9 mouse cellular contexts compared by ENCODE assay signal in the genomic region with DNA sequence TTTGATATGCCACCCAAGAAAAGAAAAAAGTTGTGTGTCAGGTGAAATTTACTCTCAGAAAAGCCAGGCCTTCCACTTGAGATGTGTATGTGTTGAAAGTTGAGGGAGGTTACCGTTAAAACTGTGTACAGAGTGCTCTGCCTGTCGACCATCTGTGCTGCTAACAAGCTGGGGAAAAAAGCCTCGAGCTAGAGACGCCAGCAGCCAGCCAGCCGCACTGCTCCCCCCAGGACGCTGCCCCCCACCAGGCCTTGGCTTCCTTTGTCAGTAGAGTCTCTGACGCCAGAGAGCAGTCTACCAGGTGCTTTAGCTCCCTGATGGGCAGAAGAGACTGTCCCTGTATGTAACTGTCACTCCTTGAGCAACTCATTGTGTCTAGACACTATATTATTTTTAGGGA. TPM values are rescaled to one million over a fixed set of nuclear protein-coding genes. Genes with fewer than 3 reads are reported as not detected.
A peak's percentile ranks its signal among the peaks of the same experiment; 100 is the strongest.
DNase-seq lines count a peak whose midpoint lies in the region; ATAC-seq lines count a peak whose summit lies in the region.
"Had no signal": no experiment of that assay in that cellular context is flagged by ENCODE, and none has a peak within 500 bp of the region (broad histone marks: within the 10 kb centered on the region; RNA-seq: fewer than 3 reads in every experiment).

No protein-coding gene starts in this region.

- H3K4me2 ChIP-seq in hindbrain, embryonic 12.5 days (replicated peaks) = no peak overlapping the region
- H3K4me2 ChIP-seq: embryonic facial prominence, embryonic 15.5 days; liver, embryonic 13.5 days had no signal

- H3K36me3 ChIP-seq in hindbrain, embryonic 12.5 days = peaks cover 39% of the 10 kb centered on the region

- no peaks in the 10 kb centered on the region for H3K9me3 ChIP-seq in hindbrain, embryonic 12.5 days (replicated peaks)
- H3K9me3 ChIP-seq: embryonic facial prominence, embryonic 15.5 days; liver, embryonic 13.5 days had no signal

- H3K4me1 ChIP-seq in hindbrain, embryonic 12.5 days = peaks cover 24% of the 10 kb centered on the region

- DNase-seq in cerebellum, adult 9-10 months = peak; percentile 62
- DNase-seq in right cerebral cortex, adult 2 months (ENCODE audit: low spot score in 2 of 2) = peak; percentile 40 to 48
- no peak for DNase-seq in ovary, postnatal 14 days (ENCODE audit: low spot score)
- no peak for DNase-seq in gastrocnemius, adult 8-10 months (ENCODE audit: low spot score in 2 of 2)
- DNase-seq: liver, embryonic 13.5 days had no signal

- H3K27ac ChIP-seq in hindbrain, embryonic 12.5 days = no peak overlapping the region
- H3K27ac ChIP-seq: embryonic facial prominence, embryonic 15.5 days; liver, embryonic 13.5 days had no signal

- 0 out of 2 replicates have a peak, but pooled peaks have one; percentile 49 for ATAC-seq in cerebellum, adult (ENCODE audit: insufficient number of reproducible peaks, low FRiP score, low TSS enrichment)
- ATAC-seq in hindbrain, embryonic 12.5 days (ENCODE audit: low FRiP score) = no peak
- no peak for ATAC-seq in CD4-positive, CD25-positive, alpha-beta regulatory T cell, adult 4 months

- no peak overlapping the region for H3K4me3 ChIP-seq in hindbrain, embryonic 12.5 days
- H3K4me3 ChIP-seq: embryonic facial prominence, embryonic 15.5 days; liver, embryonic 13.5 days had no signal

- WGBS in hindbrain, embryonic 12.5 days = 8% methylated on average over 7 of the region's 7 CpGs

- no peaks in the 10 kb centered on the region for H3K27me3 ChIP-seq in hindbrain, embryonic 12.5 days
- H3K27me3 ChIP-seq: embryonic facial prominence, embryonic 15.5 days; liver, embryonic 13.5 days had no signal

- H3K9ac ChIP-seq in hindbrain, embryonic 12.5 days = 0 out of 2 replicates have a peak overlapping the region, but pooled peaks have one; percentile 10
- H3K9ac ChIP-seq: embryonic facial prominence, embryonic 15.5 days; liver, embryonic 13.5 days had no signal

RNA-seq across cellular contexts. Expression of a gene that starts 48.9 kb away (rescaled TPM):
- 29.2 and 31.1 TPM in 2 replicates for polyA plus RNA-seq in hindbrain, embryonic 12.5 days (2016; fragmentation: Nextera tagmentation; extraction: Ambion mirVana)
- polyA plus RNA-seq in CD4-positive, CD25-positive, alpha-beta regulatory T cell, adult 4 months (2017; shearing (Covaris generic)) = 1 to 10 TPM; 9.4 to 9.7 TPM
- total RNA-seq in gastrocnemius, adult 8-10 months (2022) = 10 to 100 TPM; 41.1 to 51.1 (median 44.1) TPM

RNA-seq across cellular contexts. Expression of a gene that starts 56.0 kb away (rescaled TPM):
- polyA plus RNA-seq in hindbrain, embryonic 12.5 days (2016; fragmentation: Nextera tagmentation; extraction: Ambion mirVana) = 11.8 and 11.9 TPM in 2 replicates
- 1 to 10 TPM; 7.3 to 10.0 TPM for polyA plus RNA-seq in CD4-positive, CD25-positive, alpha-beta regulatory T cell, adult 4 months (2017; shearing (Covaris generic))
- total RNA-seq in gastrocnemius, adult 8-10 months (2022) = 1 to 10 TPM; 5.5 to 7.6 (median 6.5) TPM

Comparison
In these comparisons a context has a peak if more than half of its experiments do, and no peak if none do; other contexts are left out.
1. DNase-seq: peak in cerebellum, adult 9-10 months (single experiment) and right cerebral cortex, adult 2 months (2 of 2); none in ovary, postnatal 14 days (single experiment) and gastrocnemius, adult 8-10 months (0 of 2).